Mouse (Mus musculus): ENCODE results near the gene Mef2d. TPM values are rescaled to one million over a fixed set of nuclear protein-coding genes. Genes with fewer than 3 reads are reported as not detected.
A peak's percentile ranks its signal among the peaks of the same experiment; 100 is the strongest.

Gene Mef2d
- total RNA-seq, 2 experiments from 2014 or later = 50.5 to 97.4 TPM

DNA sequence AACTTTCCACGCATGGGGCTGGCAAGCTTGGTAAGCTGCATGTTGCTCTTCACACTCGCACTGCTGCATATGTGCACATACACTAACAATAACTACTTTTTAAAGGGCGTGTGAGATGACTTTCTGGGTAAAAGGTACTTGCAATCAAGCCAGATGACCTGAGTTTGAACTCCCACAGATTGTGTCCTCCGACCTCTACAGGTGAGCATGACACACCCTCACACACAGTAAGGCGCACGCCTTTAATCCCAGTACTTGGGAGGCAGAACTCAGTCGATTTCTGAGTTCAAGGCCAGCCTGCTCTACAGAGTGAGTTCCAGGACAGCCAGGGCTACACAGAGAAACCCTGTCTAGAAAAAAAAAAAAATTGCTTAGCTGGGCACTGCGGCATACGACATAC is 5.8 kb upstream of the Mef2d start:
- ATAC-seq (replicated peaks; ENCODE audit: low FRiP score, low TSS enrichment, poor library complexity, severe bottlenecking) = no peak

DNA sequence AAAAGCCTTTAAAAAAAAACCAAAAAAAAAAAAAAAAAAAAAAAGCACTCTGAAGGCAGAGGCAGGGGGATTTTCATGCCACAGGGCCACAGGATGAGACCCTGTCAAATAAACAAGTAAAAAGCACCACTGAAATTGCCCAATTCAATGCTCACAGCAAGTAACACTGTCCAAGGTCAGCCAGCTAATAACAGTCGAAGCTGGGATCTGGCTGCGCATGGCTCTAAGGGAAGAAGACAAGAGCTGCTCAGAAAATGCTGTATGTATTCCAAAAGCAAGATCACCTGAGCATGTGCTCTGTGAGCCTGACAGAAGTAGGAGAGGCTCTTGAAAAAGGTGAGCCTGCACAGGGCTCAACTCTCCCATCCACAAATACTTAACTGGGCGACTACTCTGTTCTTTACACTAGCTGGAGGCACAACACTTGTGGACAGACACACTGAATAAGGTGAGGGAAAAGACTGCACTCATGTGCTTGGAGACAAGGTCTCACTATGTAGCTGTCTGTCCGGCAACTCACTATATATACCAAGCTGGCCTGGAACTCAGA is 5.2 kb upstream of the Mef2d start:
- ATAC-seq (replicated peaks; ENCODE audit: low FRiP score, low TSS enrichment, poor library complexity, severe bottlenecking) = no peak

DNA sequence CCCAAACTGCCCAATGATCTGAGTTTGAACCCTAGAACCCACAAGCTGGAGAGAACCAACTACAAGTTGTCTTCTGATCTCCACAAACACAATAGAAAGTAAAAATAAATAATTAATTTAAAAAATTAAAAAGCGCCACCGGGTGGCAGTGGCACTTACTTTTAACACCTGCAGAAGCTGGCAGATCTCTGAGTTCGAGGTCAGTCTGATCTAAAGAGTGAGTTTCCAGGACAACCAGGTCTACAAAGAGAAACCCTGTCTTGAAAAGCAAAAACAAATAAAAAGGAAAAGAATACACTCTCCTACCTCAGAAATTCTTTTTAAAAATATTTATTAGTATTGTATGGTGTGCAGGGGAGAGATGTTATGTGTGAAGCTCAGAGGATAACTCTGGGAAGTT is 4.4 kb upstream of the Mef2d start:
- ATAC-seq (replicated peaks; ENCODE audit: low FRiP score, low TSS enrichment, poor library complexity, severe bottlenecking) = no peak

- peak; percentile 76 for ATAC-seq (replicated peaks; ENCODE audit: low FRiP score, low TSS enrichment, poor library complexity, severe bottlenecking)
These were observed 3.6 kb upstream of the Mef2d start for GRCm38 (mm10) chr3:88138336-88139242.

DNA sequence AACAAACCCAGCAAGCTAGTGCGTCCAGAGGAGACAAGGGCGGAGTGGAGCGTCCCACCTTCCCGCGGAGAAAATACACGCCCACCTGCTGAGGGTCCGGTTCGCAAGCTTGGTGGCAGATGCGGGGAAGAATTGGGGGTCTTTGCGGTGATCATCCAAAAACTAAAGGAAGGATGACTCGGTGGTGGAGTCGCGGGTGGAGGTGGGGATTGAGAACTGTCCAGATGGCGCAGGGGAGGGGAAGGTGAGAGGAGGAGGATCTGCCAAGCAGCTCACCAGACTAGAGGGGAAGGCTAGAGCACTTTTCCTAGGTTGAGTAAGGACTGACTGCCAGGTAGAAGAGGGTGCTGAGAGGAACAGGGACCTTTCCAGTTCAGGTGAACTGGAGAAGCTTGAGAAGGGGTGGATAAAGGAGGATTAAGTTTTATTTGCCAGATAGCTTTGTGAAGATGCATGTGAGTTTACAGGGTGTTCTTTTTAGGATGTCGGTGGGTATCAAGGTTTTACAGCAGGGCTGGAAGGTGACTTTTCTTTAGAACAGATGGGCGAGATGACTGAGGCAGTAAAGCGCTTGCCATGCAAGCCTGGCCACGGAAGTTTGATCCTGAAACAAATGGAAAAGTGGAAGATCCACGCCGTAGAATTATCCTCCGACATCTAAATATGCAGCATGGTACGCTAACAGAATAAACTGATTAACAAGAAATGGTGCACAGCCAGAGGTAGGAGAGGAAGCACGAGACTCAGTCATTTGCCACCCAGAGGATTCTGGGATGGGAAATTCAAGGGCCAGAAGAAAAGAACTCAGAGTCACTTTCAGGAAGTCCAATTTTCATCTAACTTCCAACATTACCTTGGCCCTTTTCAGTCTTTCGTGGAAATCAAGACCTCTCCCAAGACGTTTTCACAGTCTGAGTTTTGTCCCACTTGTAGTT is 2.7 kb upstream of the Mef2d start:
- ATAC-seq (replicated peaks; ENCODE audit: low FRiP score, low TSS enrichment, poor library complexity, severe bottlenecking) = no peak

- ATAC-seq (replicated peaks; ENCODE audit: low FRiP score, low TSS enrichment, poor library complexity, severe bottlenecking) = no peak
These were observed 1.8 kb upstream of the Mef2d start for GRCm38 (mm10) chr3:88140178-88140902.

DNA sequence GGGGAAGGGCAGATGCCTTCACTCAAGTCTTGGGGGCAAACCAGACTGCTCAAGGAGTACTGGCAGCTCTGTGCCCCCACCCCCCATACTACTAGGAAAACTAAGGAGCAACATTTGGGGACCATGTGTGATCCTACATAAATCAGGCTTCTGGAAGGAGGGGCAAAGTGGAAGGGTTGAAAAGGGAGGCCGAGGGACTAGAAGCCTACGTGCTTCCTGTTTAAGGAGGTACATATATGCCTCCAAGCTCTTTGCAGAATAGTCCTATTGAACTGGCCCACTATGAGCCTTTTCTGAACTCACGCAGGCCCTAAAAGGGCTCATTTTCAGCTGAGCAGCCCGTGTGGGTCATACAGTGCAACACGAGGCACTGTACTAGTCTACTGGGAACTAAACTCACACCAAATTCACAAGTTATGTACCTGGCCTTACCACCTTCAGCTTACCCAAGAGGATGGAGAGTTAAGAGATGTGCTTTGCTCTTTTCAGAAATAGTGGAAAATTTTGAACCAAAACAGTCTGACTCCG is 1.2 kb upstream of the Mef2d start:
- ATAC-seq (replicated peaks; ENCODE audit: low FRiP score, low TSS enrichment, poor library complexity, severe bottlenecking) = no peak

DNA sequence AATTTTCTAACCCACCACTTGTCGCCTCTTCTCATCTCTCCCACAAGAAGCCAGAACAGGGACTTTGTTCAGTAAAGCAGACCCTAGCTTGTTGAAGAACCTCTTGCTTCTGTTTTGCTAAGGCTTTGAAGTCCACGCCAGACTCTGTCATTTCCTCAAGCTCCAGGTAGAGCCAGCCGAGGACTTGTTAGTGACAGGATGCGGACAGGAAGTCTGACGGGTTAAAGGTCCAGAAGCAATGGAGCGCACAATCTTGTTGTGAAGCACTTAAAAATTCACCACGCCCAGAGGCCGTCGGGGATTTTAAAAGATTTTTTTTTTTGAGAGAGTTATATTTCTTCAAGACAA is 759 bp upstream of the Mef2d start:
- no peak for ATAC-seq (replicated peaks; ENCODE audit: low FRiP score, low TSS enrichment, poor library complexity, severe bottlenecking)

DNA sequence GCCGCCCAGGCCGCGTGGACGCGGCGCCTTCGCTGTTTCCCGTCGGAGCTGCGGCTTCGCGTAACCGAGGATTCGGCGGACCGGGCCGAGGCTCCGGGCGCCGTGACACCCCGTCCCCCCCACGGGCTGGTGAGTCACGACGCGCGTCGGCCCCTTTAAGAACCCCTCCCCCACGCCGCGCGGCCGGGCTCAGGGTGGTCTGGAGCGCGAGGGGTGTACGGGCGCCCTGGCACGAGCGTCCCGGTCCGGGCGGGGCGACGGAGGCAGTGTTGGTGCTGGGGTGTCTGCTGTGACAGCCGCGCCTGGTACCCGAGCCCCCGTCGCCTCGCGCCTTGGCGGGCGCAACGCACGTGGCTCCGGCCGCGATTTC is 359 bp downstream of the Mef2d start:
- no peak for ATAC-seq (replicated peaks; ENCODE audit: low FRiP score, low TSS enrichment, poor library complexity, severe bottlenecking)

DNA sequence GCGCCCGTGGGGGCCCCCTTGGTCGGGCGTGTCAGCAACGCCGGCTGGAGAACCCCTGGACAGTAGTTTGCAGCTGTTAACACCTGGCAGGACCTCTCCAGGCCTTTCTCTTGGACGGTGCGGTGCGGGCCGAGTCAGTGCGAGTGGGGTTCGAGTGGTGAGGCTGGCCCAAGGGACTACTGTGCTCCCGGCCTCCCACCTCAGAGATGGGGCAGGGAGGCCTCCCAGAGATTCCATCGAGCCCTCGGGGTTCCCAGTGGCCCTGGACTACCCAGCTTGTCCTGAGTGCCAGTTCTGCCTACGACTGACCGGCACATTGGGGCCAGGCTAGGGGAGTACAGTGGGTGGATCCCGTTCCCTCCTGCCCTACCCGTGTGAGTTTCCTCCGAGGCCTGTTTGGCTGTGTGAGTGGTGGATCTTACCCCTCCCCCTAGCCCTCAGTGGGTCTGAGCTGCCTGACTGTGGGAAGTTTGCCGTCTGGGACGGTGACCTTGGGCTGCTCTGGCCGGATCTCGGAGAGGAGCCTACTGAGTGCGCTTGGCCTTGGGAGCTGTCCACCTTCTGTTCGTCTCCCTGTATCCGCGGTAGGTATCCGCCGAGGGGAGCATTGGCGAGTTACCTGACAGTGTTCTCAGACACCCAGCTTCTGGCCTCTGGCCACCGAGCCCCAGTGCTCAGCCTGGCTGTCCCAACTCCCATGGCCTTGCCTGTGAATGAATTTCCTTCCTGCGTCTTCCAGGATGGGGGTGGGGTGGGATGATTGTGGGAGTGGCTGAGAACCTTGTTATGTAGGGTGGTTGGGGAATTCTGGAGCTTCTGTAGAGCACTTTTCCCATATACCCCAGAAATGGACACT is 972 bp downstream of the Mef2d start:
- 0 out of 2 replicates have a peak, but pooled peaks have one; percentile 2 for ATAC-seq (replicated peaks; ENCODE audit: low FRiP score, low TSS enrichment, poor library complexity, severe bottlenecking)

DNA sequence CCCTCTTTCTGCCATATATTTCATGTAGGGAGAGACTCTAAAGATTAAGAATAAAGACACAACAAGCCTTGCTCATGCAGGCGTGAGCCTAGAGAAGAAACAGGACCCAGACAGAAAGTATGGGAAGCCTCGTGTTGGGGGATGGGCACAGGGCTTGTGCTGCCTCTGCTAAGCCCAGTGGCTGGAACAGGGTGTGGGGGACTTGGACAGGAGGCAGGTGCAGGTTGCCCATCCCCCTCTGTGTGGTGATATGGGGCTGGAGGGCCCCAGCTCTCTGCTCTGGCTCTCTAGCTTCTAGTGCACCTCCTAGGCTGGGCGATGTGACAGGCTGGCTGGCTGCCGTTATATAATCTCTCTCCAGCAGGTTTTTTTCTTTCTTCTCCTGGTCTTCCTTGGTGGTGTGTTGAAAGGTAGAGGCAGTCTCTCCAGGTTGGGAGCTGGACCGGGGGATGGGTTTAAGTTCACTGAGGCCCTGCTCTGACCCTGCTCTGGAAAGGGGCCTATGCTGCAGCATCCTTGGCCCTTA is 1.9 kb downstream of the Mef2d start:
- ATAC-seq (replicated peaks; ENCODE audit: low FRiP score, low TSS enrichment, poor library complexity, severe bottlenecking) = peak; percentile 26; the same call in 1 of the 2 replicates

GRCm38 (mm10) chr3:88144648-88145410 is 2.7 kb downstream of the Mef2d start:
- ATAC-seq (replicated peaks; ENCODE audit: low FRiP score, low TSS enrichment, poor library complexity, severe bottlenecking) = no peak

GRCm38 (mm10) chr3:88145411-88145782 is 3.2 kb downstream of the Mef2d start:
- no peak for ATAC-seq (replicated peaks; ENCODE audit: low FRiP score, low TSS enrichment, poor library complexity, severe bottlenecking)

GRCm38 (mm10) chr3:88145952-88146351 is 3.8 kb downstream of the Mef2d start:
- no peak for ATAC-seq (replicated peaks; ENCODE audit: low FRiP score, low TSS enrichment, poor library complexity, severe bottlenecking)

- no peak for ATAC-seq (replicated peaks; ENCODE audit: low FRiP score, low TSS enrichment, poor library complexity, severe bottlenecking)
These were observed 4.4 kb downstream of the Mef2d start for GRCm38 (mm10) chr3:88146376-88147112.

- no peak for ATAC-seq (replicated peaks; ENCODE audit: low FRiP score, low TSS enrichment, poor library complexity, severe bottlenecking)
These were observed 5.3 kb downstream of the Mef2d start for GRCm38 (mm10) chr3:88147444-88147843.

- no peak for ATAC-seq (replicated peaks; ENCODE audit: low FRiP score, low TSS enrichment, poor library complexity, severe bottlenecking)
These were observed 5.7 kb downstream of the Mef2d start for GRCm38 (mm10) chr3:88147866-88148265.
